Mouse (Mus musculus) kidney, postnatal 14 days (tissue): ENCODE results near the gene Topbp1.
A peak's percentile ranks its signal among the peaks of the same experiment; 100 is the strongest.

Source experiments
- DNase-seq: peaks from one replicate; pipeline ENCODE4 v3.0.0; 2022; ENCODE audit warnings: mixed read lengths

Topbp1 gene

DNA sequence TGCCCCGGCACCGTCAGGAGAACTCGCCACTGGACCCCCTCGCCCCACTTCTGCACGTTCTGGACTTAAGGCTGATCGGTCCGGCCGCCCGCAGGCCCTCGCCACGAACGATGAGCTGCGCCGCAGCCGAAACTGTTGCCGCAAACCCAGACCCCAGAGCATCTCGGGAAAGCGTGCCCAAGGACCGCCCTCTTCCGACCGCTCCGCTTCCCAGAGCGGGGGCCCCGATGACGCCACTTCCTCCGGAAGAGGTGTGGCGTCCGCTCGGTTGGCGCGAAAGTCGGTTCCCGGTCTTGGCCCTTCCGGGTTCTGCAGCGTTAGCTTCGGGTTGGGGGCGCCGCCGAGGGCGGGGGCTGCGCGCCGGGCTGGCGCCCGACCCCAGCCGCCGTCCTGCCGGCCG is at the start of gene Topbp1, which contains the start of gene 1300017J02Rik:
TSS of gene Topbp1 (plus strand) at position 289 of the 400 bp plus-strand sequence.
TSS of gene 1300017J02Rik (minus strand) at position 156 of the 400 bp plus-strand sequence.
- peak; percentile 94 for DNase-seq

DNA sequence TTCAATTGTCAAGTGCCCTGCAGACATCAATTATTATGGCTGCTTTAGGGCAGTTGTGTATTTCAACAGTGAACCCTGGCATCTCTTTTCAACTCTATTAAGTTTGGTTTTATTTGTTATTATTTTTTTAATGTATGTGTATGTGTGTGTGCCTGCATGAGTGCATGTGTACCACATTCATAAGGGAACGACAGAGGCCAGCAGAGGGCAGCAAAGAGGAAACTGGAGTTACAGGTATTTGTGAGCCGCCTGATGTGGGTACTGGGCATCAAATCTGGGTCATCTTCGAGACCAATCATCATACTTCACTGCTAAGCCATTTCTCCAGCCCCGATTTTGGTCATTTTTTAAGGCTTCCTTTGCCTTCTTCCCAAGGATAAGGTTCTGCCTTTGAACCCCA is 39.2 kb upstream of the Topbp1 start:
- no peak for DNase-seq

DNA sequence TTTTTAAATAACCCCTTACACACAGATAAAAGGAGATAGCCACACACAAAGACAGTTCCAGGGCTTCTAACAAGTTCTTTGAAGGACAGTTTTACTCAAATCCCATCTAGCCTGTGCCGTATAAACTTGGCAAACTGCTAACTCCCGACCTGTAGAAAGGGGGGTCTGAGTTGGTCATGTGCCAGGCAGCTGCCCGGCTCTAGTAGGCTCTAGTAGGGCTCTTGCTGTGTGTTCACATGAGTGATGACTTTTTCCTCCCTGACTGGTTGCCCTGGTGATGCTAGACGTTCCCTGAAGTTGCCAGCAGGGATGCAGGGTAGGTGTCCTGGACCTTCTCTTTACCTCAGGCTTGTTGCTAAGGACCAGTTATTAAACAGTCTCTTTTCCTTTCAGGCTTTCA is 33.9 kb upstream of the Topbp1 start:
- DNase-seq = no peak

DNA sequence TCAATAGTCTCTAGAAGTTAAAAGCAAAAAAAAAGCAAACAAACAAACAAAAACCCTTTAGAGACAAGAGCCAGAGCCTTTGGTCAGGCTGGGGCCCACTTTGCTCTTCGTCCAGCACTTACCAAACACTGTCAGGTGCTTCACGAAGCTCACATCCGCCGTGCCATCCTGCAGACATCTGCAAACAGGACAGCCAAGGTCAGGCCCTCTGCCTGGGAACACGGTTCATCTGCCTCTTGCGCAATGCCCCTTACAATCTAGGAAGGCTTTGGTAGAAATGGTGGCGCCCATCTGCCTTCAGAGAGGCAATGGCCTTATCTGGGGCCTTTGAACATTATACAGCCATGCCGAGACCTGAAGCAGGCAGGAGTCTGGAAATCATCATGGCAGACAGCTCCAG is 30.2 kb upstream of the Topbp1 start:
- no peak for DNase-seq

DNA sequence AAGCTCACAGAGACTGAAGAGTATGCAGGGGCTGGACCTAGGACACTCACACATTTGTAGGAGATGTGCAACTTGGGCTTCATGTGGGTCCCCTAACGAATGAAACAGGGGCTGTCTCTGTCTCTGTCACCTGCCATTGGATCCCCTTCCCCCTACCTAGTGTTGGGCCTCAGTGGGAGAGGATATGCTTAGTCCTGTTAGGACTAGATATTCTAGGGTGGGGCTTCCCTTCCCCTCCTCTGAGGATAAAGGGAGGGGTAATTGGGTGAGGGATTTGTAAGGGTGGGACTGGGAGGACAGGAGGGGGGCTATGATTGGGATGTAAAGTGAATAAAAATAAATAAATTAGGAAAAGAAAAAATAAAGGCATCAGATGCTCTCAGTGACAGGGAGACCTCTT is 29.3 kb upstream of the Topbp1 start:
- no peak for DNase-seq

DNA sequence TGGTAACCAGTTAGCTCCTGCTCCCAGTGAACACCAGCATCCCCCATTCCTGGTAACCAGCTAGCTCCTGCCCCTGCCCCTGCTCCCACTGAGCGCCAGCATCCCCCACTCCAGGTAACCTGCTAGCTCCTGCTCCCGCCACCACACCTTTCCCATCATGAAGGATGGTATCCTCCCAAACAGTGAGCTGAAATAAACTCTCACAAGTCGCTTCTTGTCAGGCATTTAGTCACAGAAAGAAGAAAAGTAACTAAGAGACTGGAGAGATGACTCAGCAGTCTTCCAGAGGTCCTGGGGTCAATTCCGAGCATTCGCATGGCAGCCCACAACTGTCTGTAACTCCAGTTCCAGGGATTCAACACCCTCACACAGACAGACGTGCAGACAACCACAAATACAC is 28.1 kb upstream of the Topbp1 start:
- no peak for DNase-seq

DNA sequence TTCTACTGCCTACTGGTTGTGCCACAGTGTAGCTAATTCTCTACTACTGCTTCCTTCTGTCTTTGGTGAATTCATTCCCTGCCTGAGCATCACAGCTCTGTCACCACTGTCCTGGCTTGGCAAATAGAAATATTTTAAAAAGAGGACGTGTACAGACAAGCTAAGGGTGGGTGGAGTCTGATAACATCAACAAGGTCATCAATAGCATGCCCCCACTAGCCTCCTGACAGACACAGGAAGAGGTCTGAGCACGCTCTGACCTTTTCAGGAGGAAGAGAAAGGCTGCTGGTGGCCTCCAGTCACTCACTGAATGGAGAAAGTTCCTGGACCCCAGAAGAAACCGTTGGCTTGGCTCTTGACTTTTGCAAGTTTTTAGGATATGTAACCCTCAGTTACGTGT is 18.6 kb upstream of the Topbp1 start:
- DNase-seq = no peak

DNA sequence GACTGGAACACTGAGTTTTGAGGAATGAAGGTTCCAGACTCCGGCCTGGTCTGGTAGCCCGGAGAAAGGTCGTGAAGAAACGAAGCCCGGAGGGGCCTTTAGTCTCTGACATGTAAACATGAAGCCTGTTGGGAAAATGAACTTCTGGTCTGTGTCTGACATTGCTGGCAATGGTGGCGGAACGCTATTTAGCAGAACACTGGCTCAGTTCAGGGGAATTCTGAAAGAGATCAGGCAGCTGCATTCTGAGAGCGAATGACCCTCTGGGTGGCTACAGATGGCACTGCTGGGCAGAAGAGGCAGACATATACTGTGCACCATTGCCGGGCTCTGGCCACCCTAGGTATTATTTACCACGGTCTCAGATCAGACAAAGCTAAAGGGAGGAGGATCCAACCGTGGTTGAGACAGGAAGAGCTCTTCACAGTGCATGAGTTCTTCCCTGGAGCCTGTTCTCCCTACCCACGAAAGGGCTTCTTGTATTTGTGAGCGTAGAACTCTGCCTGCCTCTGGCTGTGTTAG is 18.1 kb upstream of the Topbp1 start:
- DNase-seq = peak; percentile 8

DNA sequence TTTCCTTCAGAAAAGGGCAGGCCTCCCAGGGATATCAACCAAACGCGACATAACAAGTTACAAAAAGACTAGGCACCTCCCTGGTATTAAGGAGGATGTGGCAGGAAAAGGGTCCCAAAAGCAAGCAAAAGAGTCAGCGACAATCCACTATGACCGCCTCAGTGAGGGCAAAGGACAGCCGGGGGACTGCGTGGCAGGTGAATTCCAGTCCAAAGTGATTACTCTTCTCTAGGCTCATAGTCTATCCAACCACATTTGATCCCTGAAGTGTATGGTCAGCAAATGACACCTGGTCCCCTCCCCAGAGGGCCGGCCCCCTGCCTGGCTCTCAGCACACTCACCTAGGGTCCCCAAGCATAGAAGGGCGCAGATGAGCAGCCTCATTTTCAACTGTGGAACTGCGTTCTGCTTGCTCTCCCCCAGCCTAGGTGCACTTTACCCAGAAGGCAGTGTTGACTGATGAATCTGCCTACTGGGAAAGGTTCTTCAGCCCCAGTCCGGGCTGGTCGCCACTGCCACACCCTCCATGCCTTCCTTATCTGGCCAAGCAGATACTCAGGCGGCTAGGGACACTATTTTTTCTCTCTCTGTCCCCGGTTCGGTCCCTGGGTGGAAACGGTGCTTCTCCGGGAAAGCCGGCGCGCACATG is 17.1 kb upstream of the Topbp1 start:
- DNase-seq = no peak

DNA sequence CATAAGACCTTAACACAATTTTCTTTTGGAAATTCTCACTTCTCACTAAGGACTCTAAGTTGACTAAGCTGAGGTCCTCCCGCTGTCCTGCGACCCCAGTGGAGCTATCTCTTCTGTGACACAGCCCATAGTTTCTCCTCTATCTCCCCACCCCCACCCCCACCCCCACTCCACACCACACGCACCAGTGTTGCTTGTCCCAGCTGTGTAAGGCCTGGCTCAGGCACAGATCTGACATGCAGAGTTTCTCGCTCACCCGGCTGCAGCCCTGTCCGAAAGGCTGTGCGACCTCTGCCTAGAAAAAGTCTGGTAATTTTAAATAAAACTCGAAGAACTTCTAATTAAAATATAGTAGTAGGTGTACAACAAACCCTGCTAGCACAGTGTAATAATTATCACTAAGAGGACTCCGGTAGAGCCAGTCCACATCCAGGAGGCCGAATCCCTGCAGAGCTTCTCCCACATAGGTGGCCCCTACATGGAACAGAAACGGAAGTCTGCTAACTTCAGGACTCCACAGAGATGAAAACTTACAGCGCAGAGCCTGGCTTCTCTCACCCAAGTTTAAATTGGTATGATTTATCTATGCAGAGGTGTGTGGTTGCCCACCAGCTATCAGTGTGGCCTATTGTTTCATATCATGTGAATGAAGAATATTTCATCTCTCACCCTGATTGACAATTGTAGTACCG is 16.4 kb upstream of the Topbp1 start:
- DNase-seq = no peak

DNA sequence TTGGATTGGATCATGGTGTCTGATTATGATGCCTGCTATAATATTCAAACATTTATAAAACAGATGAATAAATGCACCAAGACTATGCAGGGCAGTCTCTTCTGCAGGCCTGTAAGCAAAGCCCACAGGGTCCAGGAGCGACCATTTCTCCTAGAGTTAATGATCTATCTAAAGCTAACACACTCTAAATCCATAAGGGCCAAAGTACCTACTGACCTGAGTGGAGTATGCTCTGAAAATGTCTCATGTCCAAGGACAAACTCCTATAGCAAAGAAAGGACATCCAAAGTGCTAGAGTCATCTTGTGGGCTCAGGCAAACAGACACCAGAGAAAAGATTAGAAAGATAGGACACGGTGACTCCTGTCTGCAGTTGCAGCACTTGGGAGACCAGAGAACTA is 10.5 kb upstream of the Topbp1 start:
- DNase-seq = no peak

DNA sequence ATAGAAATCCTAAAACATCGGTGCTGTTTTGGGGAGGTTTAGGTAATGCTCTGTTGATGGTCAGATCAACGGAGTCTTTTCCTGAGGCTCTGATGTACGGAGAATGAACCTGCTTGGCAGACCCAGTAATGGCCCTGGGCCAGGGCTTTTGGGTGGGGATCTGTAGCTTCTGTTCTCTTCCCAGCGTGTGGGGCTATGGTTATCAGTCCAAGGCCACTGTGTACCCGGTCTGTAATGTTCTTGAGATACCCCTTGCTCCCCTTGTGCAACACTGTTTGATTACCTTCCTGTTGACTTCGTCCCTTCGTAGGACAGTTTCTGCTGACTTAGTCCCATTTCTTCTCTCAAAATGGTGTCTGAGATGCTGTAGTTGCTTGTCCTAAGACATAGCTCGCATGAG is 3.9 kb upstream of the Topbp1 start:
- no peak for DNase-seq

DNA sequence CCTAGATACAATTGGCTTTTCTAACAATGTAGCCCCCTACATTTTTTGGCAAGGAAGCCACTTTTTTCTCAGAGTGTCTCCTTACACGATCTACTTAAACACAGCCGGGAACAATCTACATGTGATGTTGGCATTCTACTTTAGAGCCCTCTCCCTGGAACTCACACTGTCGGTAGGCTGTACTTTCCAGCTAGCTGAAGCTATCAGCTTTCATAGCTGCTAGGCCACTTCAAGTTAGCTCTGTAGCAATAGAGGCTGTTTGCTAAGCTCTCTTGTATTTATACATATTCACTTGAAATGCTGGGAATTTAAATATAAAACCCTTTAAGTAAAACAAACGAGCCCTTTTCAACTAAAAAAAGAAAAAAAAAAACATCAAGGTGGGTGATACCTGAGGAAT is 2.8 kb upstream of the Topbp1 start:
- no peak for DNase-seq

DNA sequence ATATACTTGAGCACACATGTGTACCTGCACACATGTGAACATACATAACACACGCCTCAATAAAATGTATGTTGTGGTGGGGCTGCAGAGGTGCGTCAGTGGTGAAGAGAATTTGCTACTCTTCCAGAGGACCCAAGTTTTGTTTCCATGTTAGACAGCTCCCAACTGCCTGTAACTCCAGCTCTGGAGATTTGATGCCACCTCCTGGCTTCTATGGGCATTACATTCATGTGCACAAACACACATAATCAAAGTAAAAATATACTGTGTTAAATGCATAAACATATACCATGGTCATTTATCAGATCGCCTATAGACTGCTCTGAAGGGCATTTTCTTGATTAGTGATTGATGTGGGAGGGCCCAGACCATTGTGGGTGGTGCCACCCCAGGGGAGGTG is 2.3 kb upstream of the Topbp1 start:
- peak; percentile 70 for DNase-seq

DNA sequence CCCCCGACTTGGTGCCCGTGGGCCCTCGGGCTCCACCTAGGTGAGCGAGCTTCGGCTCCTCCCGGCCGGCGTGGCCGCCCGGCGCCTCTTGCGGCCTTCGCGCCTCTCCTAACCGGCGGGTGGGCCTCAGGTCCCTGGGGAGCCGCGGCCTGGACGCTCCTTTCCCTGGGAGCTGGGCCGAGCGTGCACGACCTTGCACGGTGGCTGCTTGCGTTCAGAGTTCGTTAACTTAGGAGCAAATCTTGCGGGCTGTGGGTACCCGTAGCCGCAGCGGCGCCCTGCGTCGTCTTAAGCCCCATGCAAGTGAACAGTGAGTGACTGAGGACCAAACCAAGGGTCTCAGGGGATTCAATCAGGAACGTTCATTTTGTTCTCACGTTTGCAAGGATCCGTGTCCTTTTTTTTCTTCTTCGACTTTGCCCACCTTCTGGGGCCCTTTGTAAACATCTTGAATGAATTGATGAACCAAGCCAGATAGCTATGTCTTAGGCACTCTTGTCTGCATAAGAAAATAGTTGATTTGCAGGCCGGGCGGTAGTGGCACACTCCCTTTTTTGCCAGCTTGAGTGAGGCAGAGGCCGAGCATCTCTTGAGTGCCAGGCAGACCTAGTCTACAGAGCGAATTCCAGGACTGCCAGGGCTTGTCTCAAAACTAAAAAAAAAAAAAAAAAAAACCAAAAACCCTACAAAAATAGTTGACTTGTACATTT is 472 bp downstream of the Topbp1 start:
- DNase-seq = no peak

DNA sequence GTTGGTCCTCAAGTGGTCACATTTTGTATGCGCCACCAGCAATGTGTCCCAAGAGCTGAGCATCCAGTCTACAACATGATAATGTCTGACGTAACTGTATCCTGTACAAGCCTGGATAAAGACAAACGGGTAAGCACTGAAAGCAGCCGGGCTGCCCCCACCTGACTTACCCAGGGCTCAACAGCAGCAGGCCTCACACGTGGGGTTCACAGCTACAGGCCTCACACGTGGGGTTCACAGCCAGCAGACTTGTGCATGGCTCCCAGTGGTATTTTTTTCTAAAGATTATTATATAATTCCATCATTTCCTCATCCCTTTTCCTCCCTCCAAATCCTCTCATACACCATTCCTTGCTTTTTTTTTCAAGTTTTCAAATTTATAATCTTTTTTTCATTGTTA is 4.8 kb downstream of the Topbp1 start:
- no peak for DNase-seq

DNA sequence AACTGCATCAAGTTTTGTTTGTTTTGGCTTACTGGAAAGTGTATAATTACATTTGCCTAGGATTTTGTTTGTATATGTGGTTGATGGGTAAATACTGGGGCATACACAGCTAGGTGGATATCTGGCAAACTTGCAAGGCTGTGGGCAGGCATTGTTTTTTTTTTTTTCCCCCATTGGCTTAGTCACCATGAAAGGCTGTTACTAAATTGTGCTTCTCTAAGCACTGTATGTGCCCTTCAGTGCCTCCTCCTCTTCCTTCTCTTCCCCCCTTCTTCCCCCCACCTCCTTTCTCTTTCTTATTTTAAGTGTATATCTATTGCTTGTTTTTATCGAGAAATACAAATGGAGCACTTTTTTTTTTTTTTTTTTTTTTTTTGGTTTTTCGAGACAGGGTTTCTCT is 19.7 kb downstream of the Topbp1 start:
- DNase-seq = no peak

DNA sequence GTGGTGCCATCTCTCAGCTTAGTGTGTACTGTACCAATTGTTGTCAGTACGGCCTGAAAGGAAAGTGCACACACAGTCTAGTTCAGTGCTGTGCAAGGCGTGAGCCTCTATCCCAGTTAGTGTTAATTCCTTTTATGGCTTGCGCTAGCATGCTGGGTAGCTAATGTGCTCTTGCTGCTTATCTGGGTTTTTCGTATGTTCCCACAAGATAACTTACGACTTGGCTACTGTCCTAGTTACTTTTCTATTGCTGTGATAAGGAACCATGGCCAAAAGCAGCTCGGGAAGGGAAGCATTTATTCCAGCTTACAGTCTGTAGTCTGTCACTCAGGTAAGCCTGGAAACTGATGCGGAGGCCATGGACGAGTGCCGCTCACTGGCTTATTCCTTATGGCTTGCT is 21.4 kb downstream of the Topbp1 start:
- DNase-seq = no peak

DNA sequence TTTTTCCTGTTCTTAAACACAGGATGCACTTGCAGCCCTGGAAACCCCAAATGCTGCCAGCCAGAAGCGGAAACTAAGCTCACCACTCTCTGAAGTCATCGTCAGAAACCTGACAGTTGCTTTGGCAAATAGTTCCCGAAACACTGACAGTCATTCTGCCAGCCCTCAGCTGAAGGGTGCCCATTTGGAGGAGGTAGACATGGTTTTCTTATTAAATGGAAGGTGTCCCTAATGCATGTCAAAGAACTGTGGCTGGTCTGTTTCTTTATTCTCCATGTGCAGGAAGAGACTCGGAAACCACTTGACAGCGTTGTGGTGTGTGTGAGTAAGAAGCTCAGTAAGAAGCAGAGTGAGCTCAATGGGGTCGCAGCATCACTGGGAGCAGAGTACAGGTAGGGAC is 27.6 kb downstream of the Topbp1 start:
- no peak for DNase-seq

DNA sequence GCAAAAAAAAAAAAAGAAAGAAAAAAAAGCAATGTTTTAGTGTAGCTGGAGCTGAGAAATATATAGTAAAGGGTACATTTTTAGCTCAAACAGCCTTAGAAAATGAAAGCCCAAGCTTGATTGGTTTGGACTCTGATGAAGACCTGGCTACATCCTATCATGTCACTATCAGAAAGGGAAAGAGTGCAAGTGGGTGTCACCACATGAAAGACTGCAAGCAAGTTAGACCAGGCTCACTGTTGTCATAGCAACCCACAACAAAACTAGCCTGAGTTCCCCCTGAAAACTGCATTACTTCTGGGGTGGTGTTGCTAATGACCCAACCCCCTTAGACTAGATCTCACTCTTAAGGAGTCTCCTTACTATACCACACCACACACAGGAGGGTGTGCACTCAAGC is 31.9 kb downstream of the Topbp1 start:
- DNase-seq = no peak

DNA sequence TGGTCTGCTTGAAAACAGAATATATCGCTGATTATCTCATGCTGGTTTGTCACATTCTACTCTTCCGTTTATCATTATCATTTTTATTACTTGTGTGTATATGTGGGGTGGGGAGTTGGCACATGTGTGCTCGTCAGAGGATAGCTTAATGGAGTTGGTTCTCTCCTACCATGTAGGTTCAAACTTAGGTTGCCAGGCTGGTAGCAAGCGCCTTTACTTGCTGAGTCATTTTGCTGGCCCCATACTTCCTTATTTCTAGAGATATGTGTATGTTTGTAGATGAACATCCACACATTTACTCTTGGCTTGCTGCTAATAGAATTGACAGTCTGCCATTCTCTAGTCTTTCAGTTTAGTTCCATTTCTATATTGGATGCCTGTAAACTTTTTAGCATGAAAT is 42.0 kb downstream of the Topbp1 start:
- no peak for DNase-seq

DNA sequence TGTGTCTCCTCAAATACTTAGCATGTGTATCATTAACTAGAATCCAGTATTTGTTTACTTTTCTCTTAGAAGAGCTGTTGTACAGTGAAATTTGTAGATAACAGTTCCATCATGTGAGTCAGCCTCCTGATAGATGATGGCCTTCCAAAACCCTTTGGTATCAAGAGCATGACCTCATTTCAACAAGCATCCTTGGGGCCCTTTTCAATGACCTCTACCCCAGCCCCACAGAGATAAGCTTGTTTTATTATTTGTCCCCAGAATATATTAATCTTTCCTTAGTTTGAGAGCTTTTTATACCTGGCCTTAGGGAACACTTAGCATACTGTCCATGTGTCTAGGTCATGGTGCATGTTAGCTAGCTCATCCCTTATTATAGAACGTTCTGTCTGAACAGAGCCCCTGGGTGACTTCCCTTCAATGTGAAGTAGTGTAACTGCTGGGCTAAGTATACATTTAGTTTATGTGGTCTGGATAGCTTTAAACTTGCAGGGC is 43.0 kb downstream of the Topbp1 start:
- no peak for DNase-seq

DNA sequence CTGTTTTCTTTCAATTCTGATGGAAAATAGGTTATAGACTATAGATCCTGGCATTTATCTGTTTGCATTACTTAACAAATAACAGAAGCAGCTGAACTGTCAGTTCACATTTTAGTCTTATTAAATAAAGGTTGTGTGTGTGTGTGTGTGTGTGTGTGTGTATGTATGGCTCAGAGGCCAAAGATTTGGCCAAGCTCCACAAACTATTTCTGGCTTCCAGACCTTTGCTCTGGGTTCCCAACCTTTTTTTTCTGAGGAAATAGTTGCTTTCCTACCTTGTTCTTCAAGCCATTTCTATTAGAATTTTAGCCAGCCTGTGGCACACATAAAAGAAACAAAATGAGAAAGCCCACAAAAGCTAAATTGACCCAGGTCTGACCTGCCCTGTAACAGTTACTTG is 43.8 kb downstream of the Topbp1 start:
- DNase-seq = peak; percentile 39
